Mouse (Mus musculus) CH12.LX (cell line): ENCODE data around the gene Pink1. TPM values are rescaled to one million over a fixed set of nuclear protein-coding genes. Genes with fewer than 3 reads are reported as not detected.

Experiments
- DNase-seq: peaks from one replicate; pipeline ENCODE4 v3.0.0-alpha.2; 2013; ENCODE audit errors: extremely low read depth
- H3K27ac ChIP-seq: 2 replicates; pipeline ENCODE4 v1.5.1; 2012; ENCODE audit warnings: low read depth, mild to moderate bottlenecking, control low read depth, moderate library complexity; ENCODE audit not compliant: insufficient read depth
- H3K27me3 ChIP-seq: replicated peaks from 2 replicates; pipeline ENCODE3; 2012; ENCODE audit warnings: inconsistent platforms
- H3K36me3 ChIP-seq, 2 experiments: replicated peaks in 1 of 2; 2 replicates each; pipeline versions ENCODE3 to v1.6.1; 2012; ENCODE audit warnings: inconsistent platforms in 1 of 2, low read length in 1 of 2, mild to moderate bottlenecking in 1 of 2, mixed read lengths in 1 of 2, moderate library complexity in 1 of 2; ENCODE audit not compliant: control insufficient read depth in 1 of 2, insufficient read depth in 1 of 2
- H3K4me1 ChIP-seq, 2 experiments: 2 replicates each; pipeline ENCODE4 v1.6.1; 2012; ENCODE audit warnings: inconsistent platforms in 1 of 2, moderate library complexity in 1 of 2; ENCODE audit not compliant: insufficient read depth in 2 of 2, control insufficient read depth in 1 of 2
- H3K4me2 ChIP-seq: 2 replicates; pipeline ENCODE4 v1.6.1; 2012; ENCODE audit warnings: low read depth, mild to moderate bottlenecking, control low read depth; ENCODE audit not compliant: poor library complexity, insufficient read depth, severe bottlenecking
- H3K4me3 ChIP-seq, 3 experiments: fragments of 150-350 bp in 1 of 3; sonication (generic) in 1 of 3; replicated peaks in 1 of 3; 2 replicates each; pipeline versions ENCODE3 to v1.5.1; 2011 to 2012; ENCODE audit warnings: low read depth in 2 of 3, low read length in 2 of 3, mild to moderate bottlenecking in 2 of 3, moderate library complexity in 2 of 3, control low read depth in 1 of 3, improper control_type of control experiment in 1 of 3, inconsistent platforms in 1 of 3, mixed read lengths in 1 of 3; ENCODE audit not compliant: poor library complexity in 1 of 3
- H3K79me2 ChIP-seq: replicated peaks from 2 replicates; pipeline ENCODE4 v1.6.1; 2012; ENCODE audit warnings: mild to moderate bottlenecking, moderate library complexity; ENCODE audit not compliant: control insufficient read depth, poor library complexity, insufficient read depth, severe bottlenecking; ENCODE audit errors: extremely low read depth
- H3K9ac ChIP-seq: 2 replicates; pipeline ENCODE4 v1.6.1; 2012; ENCODE audit warnings: low read depth, mild to moderate bottlenecking, control low read depth, moderate library complexity; ENCODE audit not compliant: insufficient read depth
- H3K9me3 ChIP-seq: replicated peaks from 2 replicates; pipeline ENCODE3; 2012; ENCODE audit warnings: low read length, inconsistent platforms, mixed read lengths
- CHD2 ChIP-seq: IDR thresholded peaks from 2 replicates; pipeline ENCODE4 v1.6.1; 2011; ENCODE audit warnings: low read length, improper control_type of control experiment
- EP300 ChIP-seq: IDR thresholded peaks from 2 replicates; pipeline ENCODE4 v1.6.1; 2011; ENCODE audit warnings: low read length, improper control_type of control experiment
- ETS1 ChIP-seq: conservative IDR thresholded peaks from 2 replicates; pipeline ENCODE4 v1.6.1; 2012; ENCODE audit warnings: low read depth, mild to moderate bottlenecking, inconsistent platforms, low read length, improper control_type of control experiment, moderate library complexity
- JUN ChIP-seq: IDR thresholded peaks from 2 replicates; pipeline ENCODE4 v1.6.1; 2011; ENCODE audit warnings: low read depth, mild to moderate bottlenecking, low read length, improper control_type of control experiment, moderate library complexity; ENCODE audit not compliant: insufficient read depth
- MAZ ChIP-seq: IDR thresholded peaks from 2 replicates; pipeline ENCODE4 v1.6.1; 2012; ENCODE audit warnings: low read depth, mild to moderate bottlenecking, inconsistent platforms, low read length, improper control_type of control experiment, moderate library complexity
- MXI1 ChIP-seq: IDR thresholded peaks from 2 replicates; pipeline ENCODE4 v1.6.1; 2011; ENCODE audit warnings: mild to moderate bottlenecking, low read depth, low read length, improper control_type of control experiment
- NELFE ChIP-seq: IDR thresholded peaks from 2 replicates; pipeline ENCODE4 v1.6.1; 2011; ENCODE audit warnings: low read depth, low read length, improper control_type of control experiment
- NRF1 ChIP-seq: IDR thresholded peaks from 2 replicates; pipeline ENCODE4 v1.6.1; 2014; ENCODE audit warnings: low read depth, mild to moderate bottlenecking, inconsistent platforms, low read length, improper control_type of control experiment, moderate library complexity
- POLR2A ChIP-seq: IDR thresholded peaks from 2 replicates; pipeline ENCODE4 v1.6.1; 2011; ENCODE audit warnings: low read depth, mild to moderate bottlenecking, improper control_type of control experiment, low read length
- RAD21 ChIP-seq: IDR thresholded peaks from 2 replicates; pipeline ENCODE4 v1.6.1; 2011; ENCODE audit warnings: low read depth, mild to moderate bottlenecking, low read length, improper control_type of control experiment, moderate library complexity
- ZC3H11A ChIP-seq: IDR thresholded peaks from 2 replicates; pipeline ENCODE4 v1.6.1; 2012; ENCODE audit warnings: low read depth, mild to moderate bottlenecking, inconsistent platforms, low read length, improper control_type of control experiment
- ZKSCAN1 ChIP-seq: IDR thresholded peaks from 2 replicates; pipeline ENCODE4 v1.6.1; 2012; ENCODE audit warnings: low read depth, inconsistent platforms, low read length, improper control_type of control experiment, borderline replicate concordance
- ZMIZ1 ChIP-seq: IDR thresholded peaks from 2 replicates; pipeline ENCODE4 v1.6.1; 2012; ENCODE audit warnings: low read depth, mild to moderate bottlenecking, inconsistent platforms, low read length, improper control_type of control experiment
- ZNF384 ChIP-seq: IDR thresholded peaks from 2 replicates; pipeline ENCODE4 v1.6.1; 2012; ENCODE audit warnings: low read depth, low read length, improper control_type of control experiment, inconsistent platforms
- dilution Hi-C: fragments of 300-500 bp; cut with MboI; formaldehyde crosslinking; loops from 2 replicates; pipeline ENCODE4 v1.14.3; 2020; ENCODE audit warnings: low sequenced_read_pairs; ENCODE audit not compliant: extremely low pct_unique_long_range_greater_than_20kb, extremely low pct_ligation_motif_present
- in situ Hi-C: fragments of 300-500 bp; cut with MboI; formaldehyde crosslinking; loops from 3 replicates; pipeline ENCODE4 v1.14.3; 2019; ENCODE audit warnings: low sequenced_read_pairs, low pct_ligation_motif_present, low pct_unique_long_range_greater_than_20kb, mixed read lengths
- polyA plus RNA-seq: library from polyadenylated mRNA; unstranded; fragments of >175 nt; gene quantifications from 2 replicates; pipeline ENCODE4 v1.2.1, GENCODE M21; 2012; ENCODE audit warnings: low read depth; ENCODE audit not compliant: insufficient read length
- total RNA-seq, 2 experiments: library from RNA; depleted of rRNA; stranded (reverse); fragments of 300-350 nt in 1 of 2; fragments of >200 nt in 1 of 2; gene quantifications; 2 replicates each; pipeline ENCODE4 v1.2.3; 2012 to 2014

Pink1 gene
- total and polyA plus RNA-seq, 3 experiments: 7.1 to 10.8 (median 7.2) TPM

DNA sequence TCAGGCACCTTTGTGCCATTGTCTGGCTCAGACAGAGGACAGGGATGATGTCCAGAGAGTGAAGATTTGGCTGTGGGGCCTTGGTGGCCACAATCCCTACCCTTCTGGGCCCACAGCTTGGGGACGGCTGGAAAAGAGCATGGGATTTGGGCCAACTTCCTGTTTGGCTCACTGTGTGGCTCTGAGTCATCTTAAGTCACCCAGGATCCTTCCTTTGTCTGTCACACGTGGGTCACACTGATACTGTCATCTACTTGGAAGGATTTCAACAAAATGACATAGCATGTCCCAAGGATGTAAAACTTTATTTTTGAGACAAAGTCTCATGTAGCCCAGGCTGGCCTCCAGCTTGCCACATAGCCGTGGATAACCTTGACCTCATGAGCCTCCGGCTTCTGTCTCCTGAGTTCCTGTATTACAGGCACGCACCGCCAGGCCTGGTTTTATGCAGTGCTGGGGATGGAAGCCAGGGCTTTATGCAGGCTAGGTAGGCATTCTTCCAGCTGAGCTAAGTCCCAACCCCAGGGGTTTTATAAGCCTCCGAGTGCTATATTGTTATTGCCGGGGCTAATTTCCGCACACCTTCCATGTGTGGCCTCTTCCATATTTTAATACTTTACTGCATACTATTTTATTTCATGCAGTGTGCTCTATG, 18.9 kb upstream of the Pink1 start:
- H3K4me3 ChIP-seq: no peak overlapping the region
- DNase-seq: no peak

DNA sequence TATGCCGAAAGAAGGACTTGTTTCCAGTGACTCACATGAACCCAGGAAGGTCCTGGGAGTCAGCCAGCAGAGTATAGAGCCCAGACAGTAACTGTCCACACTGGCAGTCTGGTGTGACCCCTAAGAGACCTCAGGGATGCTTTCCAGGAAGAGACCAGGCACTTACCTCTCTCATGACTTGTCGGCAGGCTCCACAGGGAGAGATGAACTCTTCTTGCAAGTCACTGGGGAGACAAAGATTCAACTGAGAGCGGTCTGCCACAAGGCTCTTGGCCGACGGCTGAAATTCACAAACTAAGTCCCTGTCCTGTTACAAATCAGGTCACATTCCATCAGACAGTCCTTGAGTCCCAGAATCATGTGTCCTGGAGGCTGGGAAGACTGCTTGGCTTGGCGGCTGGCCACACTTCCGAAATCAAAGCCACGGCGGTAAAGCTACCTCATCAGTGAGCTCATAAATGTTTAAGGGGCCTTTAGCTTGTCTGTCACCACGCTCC, 17.3 kb upstream of the Pink1 start:
- Histone ChIP-seq H3K4me2 (no peak overlapping the region), H3K36me3 (no peaks in the 10 kb centered on the region), H3K4me1 (no peaks in the 10 kb centered on the region), H3K79me2 (no peaks in the 10 kb centered on the region), H3K9me3 (no peaks in the 10 kb centered on the region), H3K27ac (no peak overlapping the region), H3K9ac (no peak overlapping the region), H3K4me3 (no peak overlapping the region), H3K27me3 (peaks cover 93% of the 10 kb centered on the region)
- in situ Hi-C loops: no loop called here
- no peak for DNase-seq
- TF ChIP-seq ZC3H11A: no peak
- no peak for TF ChIP-seq NELFE
- TF ChIP-seq, all 38 proteins: peak for 0
- dilution Hi-C loops: no loop called here

More for the DNA sequence above, 18.9 kb upstream of the Pink1 start:
- TF ChIP-seq ZKSCAN1 (no peak), RAD21 (no peak), JUN (no peak), EP300 (no peak), ETS1 (no peak), MAZ (no peak), POLR2A (no peak), CHD2 (no peak)
- Histone ChIP-seq H3K27ac (no peak overlapping the region), H3K9me3 (no peaks in the 10 kb centered on the region), H3K4me2 (no peak overlapping the region), H3K9ac (no peak overlapping the region), H3K4me1 (no peaks in the 10 kb centered on the region), H3K27me3 (peaks cover 93% of the 10 kb centered on the region), H3K36me3 (no peaks in the 10 kb centered on the region), H3K79me2 (no peaks in the 10 kb centered on the region)
- in situ Hi-C loops (no loop called here), dilution Hi-C loops (no loop called here)

DNA sequence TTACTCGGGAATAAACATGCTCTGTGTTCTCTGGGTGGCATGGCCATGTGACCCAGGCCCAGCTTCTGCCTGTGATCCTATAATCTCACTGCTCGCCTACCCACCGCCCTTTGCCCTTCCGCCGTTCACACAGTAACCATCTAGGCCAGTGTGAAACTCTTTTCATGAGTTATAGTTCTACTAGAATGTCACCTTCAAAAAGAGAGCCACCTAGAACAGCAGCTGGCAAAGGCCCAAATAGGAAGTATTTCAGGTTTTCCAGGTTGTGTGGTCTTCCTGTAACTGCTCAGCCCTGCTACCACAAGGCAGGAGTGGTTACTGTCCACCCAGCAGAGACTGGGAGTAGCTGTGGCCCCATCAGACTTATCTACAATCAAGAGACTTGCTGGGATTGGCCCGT, 16.7 kb upstream of the Pink1 start:
- no peak overlapping the region for H3K4me2 ChIP-seq
- H3K36me3 ChIP-seq: no peaks in the 10 kb centered on the region
- no peak overlapping the region for H3K9ac ChIP-seq
- H3K4me1 ChIP-seq: no peaks in the 10 kb centered on the region
- H3K9me3 ChIP-seq: no peaks in the 10 kb centered on the region
- no peak overlapping the region for H3K4me3 ChIP-seq
- in situ Hi-C loops: no loop called here
- DNase-seq: no peak
- no peak overlapping the region for H3K27ac ChIP-seq
- dilution Hi-C loops: no loop called here
- H3K27me3 ChIP-seq: peaks cover 93% of the 10 kb centered on the region
- H3K79me2 ChIP-seq: no peaks in the 10 kb centered on the region
- no peak for TF ChIP-seq NRF1
- no peak for TF ChIP-seq NELFE
- no peak for TF ChIP-seq ZC3H11A
- no peak for TF ChIP-seq MXI1
- TF ChIP-seq ZMIZ1: no peak
- TF ChIP-seq ZNF384: no peak
